Comparison of ENCODE assay signal across 8 mouse cellular contexts in genomic region chr15:63360402-63360801, GRCm38 (mm10).
A peak's percentile ranks its signal among the peaks of the same experiment; 100 is the strongest.
DNase-seq lines count a peak whose midpoint lies in the region; ATAC-seq and TF ChIP-seq lines count a peak whose summit lies in the region.
"Had no signal": no experiment of that assay in that cellular context is flagged by ENCODE, and none has a peak within 500 bp of the region (broad histone marks: within the 10 kb centered on the region; RNA-seq: fewer than 3 reads in every experiment).

No protein-coding gene starts in this region.

- H3K4me2 ChIP-seq in intestine, postnatal 0 days (replicated peaks; ENCODE audit: low read depth) = no peak overlapping the region
- H3K4me2 ChIP-seq: hindbrain, embryonic 15.5 days had no signal

- WGBS in intestine, postnatal 0 days = 64% methylated on average over 7 of the region's 7 CpGs

- H3K9me3 ChIP-seq in intestine, postnatal 0 days (ENCODE audit: control insufficient read depth) = no peaks in the 10 kb centered on the region
- H3K9me3 ChIP-seq: hindbrain, embryonic 15.5 days had no signal

- peak; percentile 30 to 45 for DNase-seq in left cerebral cortex, postnatal 14 days (ENCODE audit: low spot score in 2 of 2)
- no peak for DNase-seq in left cerebral cortex, adult 11 months (ENCODE audit: low spot score)
- peak; percentile 18 to 26 for DNase-seq in frontal cortex, postnatal 36 days (ENCODE audit: low spot score in 2 of 2)
- peak; percentile 2 to 22 for DNase-seq in layer of hippocampus, adult 18-20 months (ENCODE audit: low spot score in 2 of 2)
- DNase-seq in skeletal muscle tissue, adult 2 months (ENCODE audit: low read depth, low spot score) = peak; percentile 55

- no peaks in the 10 kb centered on the region for H3K36me3 ChIP-seq in intestine, postnatal 0 days (ENCODE audit: control insufficient read depth, insufficient read depth)
- H3K36me3 ChIP-seq: hindbrain, embryonic 15.5 days had no signal

- no peaks in the 10 kb centered on the region for H3K4me1 ChIP-seq in intestine, postnatal 0 days (replicated peaks; ENCODE audit: control insufficient read depth, insufficient read depth, low read length)
- H3K4me1 ChIP-seq: hindbrain, embryonic 15.5 days had no signal

- no peak for TF ChIP-seq CTCF in intestine, postnatal 0 days (IDR thresholded peaks at IDR 0.05; ENCODE audit: low read depth)

- intact Hi-C loops in left cerebral cortex, postnatal 14 days (cut with DNase I) = no loop called here

- H3K4me3 ChIP-seq in intestine, postnatal 0 days (ENCODE audit: low read depth, low read length) = no peak overlapping the region
- H3K4me3 ChIP-seq: hindbrain, embryonic 15.5 days had no signal

- H3K27me3 ChIP-seq in intestine, postnatal 0 days (replicated peaks; ENCODE audit: control insufficient read depth, insufficient read depth, low read length) = no peaks in the 10 kb centered on the region
- H3K27me3 ChIP-seq: hindbrain, embryonic 15.5 days had no signal

- H3K9ac ChIP-seq in intestine, postnatal 0 days (ENCODE audit: low read depth, low read length) = no peak overlapping the region
- H3K9ac ChIP-seq: hindbrain, embryonic 15.5 days had no signal

- no peak overlapping the region for H3K27ac ChIP-seq in intestine, postnatal 0 days (ENCODE audit: low read depth, low read length)
- H3K27ac ChIP-seq: hindbrain, embryonic 15.5 days had no signal

- no peak for ATAC-seq in CD4-positive, CD25-positive, alpha-beta regulatory T cell, adult 4 months
- ATAC-seq in intestine, postnatal 0 days = no peak
